ENCODE assay signal across 10 mouse cellular contexts in genomic region chr10:13412202-13412923, GRCm38 (mm10).
DNase-seq lines count a peak whose midpoint lies in the region; ATAC-seq lines count a peak whose summit lies in the region.
"Had no signal": no experiment of that assay in that cellular context is flagged by ENCODE, and none has a peak within 500 bp of the region (broad histone marks: within the 10 kb centered on the region; RNA-seq: fewer than 3 reads in every experiment).

No protein-coding gene starts in this region.

- intact Hi-C loops in heart, postnatal 10 days (cut with DNase I), result no loop called here

- 68% methylated on average over 19 of the region's 19 CpGs for WGBS in heart, embryonic 11.5 days (ENCODE audit: insufficient replicate concordance)

- no peak for ATAC-seq in heart, embryonic 11.5 days (replicated peaks; ENCODE audit: insufficient number of reproducible peaks, low FRiP score, low TSS enrichment)
- ATAC-seq in granulocyte monocyte progenitor cell, adult 5-6 weeks (replicated peaks; ENCODE audit: poor library complexity, severe bottlenecking), result no peak
- ATAC-seq: CD4-positive, CD25-positive, alpha-beta regulatory T cell, adult 4 months had no signal

- H3K4me2 ChIP-seq in heart, embryonic 11.5 days, result no peak overlapping the region
- H3K4me2 ChIP-seq: liver, embryonic 15.5 days had no signal

- H3K36me3 ChIP-seq in heart, embryonic 11.5 days (ENCODE audit: control insufficient read depth, insufficient read depth, low read length), result no peaks in the 10 kb centered on the region
- H3K36me3 ChIP-seq: liver, embryonic 15.5 days had no signal

- H3K9ac ChIP-seq in heart, embryonic 11.5 days (ENCODE audit: low read depth, low read length), result no peak overlapping the region
- H3K9ac ChIP-seq: liver, embryonic 15.5 days had no signal

- no peak overlapping the region for H3K27ac ChIP-seq in heart, embryonic 11.5 days (ENCODE audit: low read depth, low read length)
- H3K27ac ChIP-seq: liver, embryonic 15.5 days had no signal

- H3K4me1 ChIP-seq in heart, embryonic 11.5 days (ENCODE audit: control insufficient read depth, insufficient read depth, low read length), result 0 out of 2 replicates have a peak, but pooled peaks cover 2% of the 10 kb centered on the region
- H3K4me1 ChIP-seq: liver, embryonic 15.5 days had no signal

- no peaks in the 10 kb centered on the region for H3K9me3 ChIP-seq in heart, embryonic 11.5 days (replicated peaks; ENCODE audit: control insufficient read depth, low read length)
- H3K9me3 ChIP-seq: liver, embryonic 15.5 days had no signal

- no peaks in the 10 kb centered on the region for H3K27me3 ChIP-seq in heart, embryonic 11.5 days (ENCODE audit: control insufficient read depth, insufficient read depth, low read length)
- H3K27me3 ChIP-seq: liver, embryonic 15.5 days had no signal

- no peak overlapping the region for H3K4me3 ChIP-seq in heart, embryonic 11.5 days (ENCODE audit: low read depth, low read length)
- H3K4me3 ChIP-seq: liver, embryonic 15.5 days had no signal

- peak; percentile 98 for DNase-seq in heart, adult 11 months
- DNase-seq in Muller cell, postnatal 12 days (ENCODE audit: inconsistent ontology term), result peak; percentile 83
- peak; percentile 58 to 66 for DNase-seq in cerebellum, postnatal 36 days
- DNase-seq in heart, postnatal 10 days, result peak; percentile 73 to 86
- DNase-seq in thymus, postnatal 36 days, result no peak
- DNase-seq in layer of hippocampus, adult 9-11 months, result no peak

Comparison
In these comparisons a context has a peak if more than half of its experiments do, and no peak if none do; other contexts are left out.
1. DNase-seq: peak in heart, adult 11 months (single experiment), Muller cell, postnatal 12 days (single experiment), cerebellum, postnatal 36 days (2 of 2) and heart, postnatal 10 days (2 of 2); none in thymus, postnatal 36 days (0 of 2) and layer of hippocampus, adult 9-11 months (single experiment).